Mouse (Mus musculus) olfactory bulb, adult 2 months (tissue): ENCODE measurements around the gene Omd.

Experiments
- CTCF ChIP-seq: fragments of 200-500 bp; IDR thresholded peaks from 2 replicates; pipeline ENCODE4 v1.5.1; 2012; ENCODE audit warnings: low read depth, mild to moderate bottlenecking, low read length, moderate library complexity; ENCODE audit not compliant: insufficient read depth
- POLR2A ChIP-seq: fragments of 200-500 bp; IDR thresholded peaks from 2 replicates; pipeline ENCODE4 v1.6.1; 2012; ENCODE audit warnings: mild to moderate bottlenecking, low read depth, low read length, moderate library complexity; ENCODE audit not compliant: insufficient read depth

DNA sequence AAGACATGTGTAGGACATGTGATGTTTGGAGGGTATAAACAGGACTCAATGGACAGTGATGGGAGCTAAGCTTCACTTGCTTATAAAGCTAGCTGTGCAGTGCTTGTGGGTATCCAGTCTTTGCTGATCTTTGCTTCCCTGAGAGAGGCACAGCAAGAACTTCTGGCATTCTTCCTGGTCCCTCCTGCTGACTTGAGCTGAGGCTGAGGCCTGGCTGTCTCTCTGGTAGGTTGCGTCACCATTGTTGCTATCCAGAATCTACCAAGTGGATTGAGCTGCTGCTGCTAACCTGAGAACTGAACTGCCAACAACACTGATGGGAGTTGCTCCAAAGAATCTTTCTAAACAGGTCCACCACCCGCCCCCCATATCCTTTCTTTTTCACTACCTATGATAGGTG lies 46.8 kb downstream of the Omd start:
- TF ChIP-seq CTCF, result no peak
- no peak for TF ChIP-seq POLR2A
